Mouse (Mus musculus) thymus, adult 2 months (tissue): ENCODE measurements around the gene Dytn. TPM values are rescaled to one million over a fixed set of nuclear protein-coding genes. Genes with fewer than 3 reads are reported as not detected.
"Not testable (repeated sequence)": the region's sequence is repeated elsewhere in the genome, so short reads cannot be mapped to it uniquely, and the experiment has no call there.

Source experiments
- DNase-seq: peaks from one replicate; pipeline ENCODE4 v3.0.0; 2021
- H3K27ac ChIP-seq: fragments of 200-500 bp; 2 replicates; pipeline ENCODE4 v1.5.1; 2012; ENCODE audit warnings: low read length, control low read depth; ENCODE audit not compliant: control insufficient read depth, insufficient read depth
- H3K27me3 ChIP-seq: fragments of 200-500 bp; 2 replicates; pipeline ENCODE4 v1.6.1; 2012; ENCODE audit warnings: mild to moderate bottlenecking, low read length, moderate library complexity, mixed read lengths; ENCODE audit not compliant: control insufficient read depth, insufficient read depth
- H3K36me3 ChIP-seq: fragments of 200-500 bp; 2 replicates; pipeline ENCODE4 v1.6.1; 2012; ENCODE audit warnings: mild to moderate bottlenecking, low read length, moderate library complexity; ENCODE audit not compliant: control insufficient read depth, insufficient read depth
- H3K4me1 ChIP-seq: fragments of 200-500 bp; replicated peaks from 2 replicates; pipeline ENCODE4 v1.6.1; 2012; ENCODE audit warnings: low read length; ENCODE audit not compliant: control insufficient read depth, insufficient read depth
- H3K4me3 ChIP-seq: fragments of 200-500 bp; 2 replicates; pipeline ENCODE4 v1.5.1; 2012; ENCODE audit warnings: mild to moderate bottlenecking, low read length, control low read depth, moderate library complexity; ENCODE audit not compliant: control insufficient read depth, insufficient read depth
- CTCF ChIP-seq: fragments of 200-500 bp; IDR thresholded peaks from 2 replicates; pipeline ENCODE4 v1.5.1; 2012; ENCODE audit warnings: mild to moderate bottlenecking, control low read depth, low read length, moderate library complexity, borderline replicate concordance; ENCODE audit not compliant: control insufficient read depth, poor library complexity, insufficient read depth; ENCODE audit errors: extremely low read depth
- POLR2A ChIP-seq: fragments of 200-500 bp; IDR thresholded peaks from 2 replicates; pipeline ENCODE4 v1.6.1; 2012; ENCODE audit warnings: mild to moderate bottlenecking, low read length, control low read depth, moderate library complexity; ENCODE audit not compliant: control insufficient read depth, poor library complexity, insufficient read depth; ENCODE audit errors: extremely low read depth
- WGBS: fragments of 180-500 bp; shearing (Covaris S2); methylation state at CpG from one replicate; pipeline ENCODE4 v1.1.7; 2018; 5-methylcytosine and 5-hydroxymethylcytosine counted together
- polyA plus RNA-seq: library from polyadenylated mRNA; depleted of rRNA; stranded (reverse); fragments of >200 nt; gene quantifications from 2 replicates; pipeline ENCODE4 v1.2.3, GENCODE M21; 2012

The Dytn gene
- polyA plus RNA-seq, 1 experiment: not detected

- Histone ChIP-seq H3K4me3 (no peak overlapping the region), H3K4me1 (no peaks in the 10 kb centered on the region), H3K36me3 (no peaks in the 10 kb centered on the region), H3K27ac (no peak overlapping the region), H3K27me3 (no peaks in the 10 kb centered on the region)
- 20% methylated on average over 6 of the region's 6 CpGs for WGBS
- peak; percentile 68 for DNase-seq
- TF ChIP-seq CTCF (no peak), POLR2A (no peak)
Measured at GRCm38 (mm10) chr1:63658016-63658415, 28.7 kb downstream of the Dytn start.

DNA sequence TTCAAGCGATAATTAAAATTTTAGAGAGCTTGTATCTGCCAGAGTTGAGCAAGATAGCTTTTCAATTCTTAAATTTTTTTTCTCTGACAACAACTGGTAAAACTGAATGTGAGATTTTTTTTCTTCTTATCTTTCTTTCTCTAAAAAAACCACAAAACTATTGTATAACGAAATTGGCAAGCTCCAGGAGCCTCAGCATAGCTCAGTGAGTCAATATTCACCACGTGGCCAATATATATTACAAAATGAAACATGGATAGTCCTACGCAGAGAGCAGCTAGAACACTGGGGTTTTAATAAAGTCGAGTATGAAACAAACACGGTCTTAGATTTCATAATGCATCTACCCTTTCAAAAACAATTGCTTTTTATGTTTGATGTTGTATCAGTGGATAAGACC lies 46.8 kb downstream of the Dytn start:
- WGBS: 69% methylated on average over 6 of the region's 6 CpGs
- Histone ChIP-seq H3K27ac (no peak overlapping the region), H3K36me3 (no peaks in the 10 kb centered on the region), H3K4me1 (no peaks in the 10 kb centered on the region), H3K4me3 (no peak overlapping the region), H3K27me3 (no peaks in the 10 kb centered on the region)
- TF ChIP-seq CTCF: no peak
- TF ChIP-seq POLR2A: no peak
- no peak for DNase-seq

GRCm38 (mm10) chr1:63630390-63630789 lies 56.3 kb downstream of the Dytn start:
- DNase-seq, H3K4me1 ChIP-seq, H3K36me3 ChIP-seq, H3K27me3 ChIP-seq, H3K27ac ChIP-seq, H3K4me3 ChIP-seq: not testable (repeated sequence)

DNA sequence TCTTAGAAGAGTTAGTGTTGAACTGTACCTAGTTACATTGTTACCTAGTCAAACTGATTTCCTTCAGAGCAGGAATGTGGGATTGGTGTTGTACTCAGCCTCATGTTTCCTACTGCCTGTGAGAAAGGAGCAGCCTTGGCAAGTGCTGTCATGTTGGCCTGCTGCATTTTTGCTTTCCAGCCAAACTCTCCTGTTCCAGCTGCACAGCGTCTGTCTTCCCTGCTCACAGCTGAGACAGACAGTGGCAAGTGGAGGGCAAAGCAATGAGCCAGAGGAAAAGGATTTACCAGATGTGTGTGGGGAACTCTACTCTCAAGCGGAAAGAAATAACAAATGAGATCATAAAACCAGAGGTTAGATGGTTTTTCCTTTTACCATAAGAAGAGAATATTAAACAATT lies 58.5 kb downstream of the Dytn start:
- no peak for DNase-seq
- H3K4me1 ChIP-seq: no peaks in the 10 kb centered on the region
- no peak overlapping the region for H3K4me3 ChIP-seq
- TF ChIP-seq POLR2A (no peak), CTCF (no peak)
- H3K27me3 ChIP-seq: no peaks in the 10 kb centered on the region
- H3K27ac ChIP-seq: no peak overlapping the region
- 75% methylated on average over 2 of the region's 2 CpGs for whole genome bisulfite sequencing
- H3K36me3 ChIP-seq: no peaks in the 10 kb centered on the region

- no peaks in the 10 kb centered on the region for H3K36me3 ChIP-seq
- WGBS: 88% methylated on average over 3 of the region's 3 CpGs
- H3K27me3 ChIP-seq: no peaks in the 10 kb centered on the region
- H3K4me1 ChIP-seq: no peaks in the 10 kb centered on the region
- no peak for DNase-seq
- H3K27ac ChIP-seq: no peak within 1 kb of the TSS
- H3K4me3 ChIP-seq: no peak within 1 kb of the TSS
- TF ChIP-seq CTCF (no peak), POLR2A (no peak)
Measured at GRCm38 (mm10) chr1:63615668-63616067, 71.1 kb downstream of the Dytn start, which contains the start of gene Gm39653. Gene Gm39653, plus strand, starts transcription at chr1:63615968.

- no peak overlapping the region for H3K27ac ChIP-seq
- no peaks in the 10 kb centered on the region for H3K27me3 ChIP-seq
- no peak overlapping the region for H3K4me3 ChIP-seq
- no peaks in the 10 kb centered on the region for H3K4me1 ChIP-seq
- no peak for TF ChIP-seq POLR2A
- no peak for TF ChIP-seq CTCF
- WGBS: 5% methylated on average over 11 of the region's 11 CpGs
- peak; percentile 3 for DNase-seq
- H3K36me3 ChIP-seq: no peaks in the 10 kb centered on the region
Measured at GRCm38 (mm10) chr1:63614594-63614993, 72.1 kb downstream of the Dytn start.

- Histone ChIP-seq H3K36me3 (no peaks in the 10 kb centered on the region), H3K27me3 (no peaks in the 10 kb centered on the region), H3K27ac (no peak overlapping the region), H3K4me3 (no peak overlapping the region), H3K4me1 (no peaks in the 10 kb centered on the region)
- no peak for DNase-seq
- 94% methylated on average over 4 of the region's 4 CpGs for WGBS
- no peak for TF ChIP-seq CTCF
- no peak for TF ChIP-seq POLR2A
Measured at GRCm38 (mm10) chr1:63609613-63610012, 77.1 kb downstream of the Dytn start.
